Mouse (Mus musculus) ovary, postnatal 36 days (tissue): Measurements from ENCODE around the gene Tulp2.

Experiments used
- DNase-seq: peaks from one replicate; pipeline ENCODE4 v3.0.0; 2022; ENCODE audit warnings: low spot score, mixed read lengths

Tulp2 gene

GRCm38 (mm10) chr7:45481374-45481927 is at the start of gene Tulp2:
Tulp2 (plus strand) TSS chr7:45481877.
- peak; percentile 49 for DNase-seq

- no peak for DNase-seq
Measured at GRCm38 (mm10) chr7:45433835-45434202, 47.9 kb upstream of the Tulp2 start.

- peak; percentile 100 for DNase-seq
Measured at GRCm38 (mm10) chr7:45434203-45435015, 47.3 kb upstream of the Tulp2 start, which contains the start of gene Gys1. Gys1 (plus strand) TSS chr7:45434844.

- DNase-seq: no peak
Measured at GRCm38 (mm10) chr7:45435038-45435437, 46.6 kb upstream of the Tulp2 start.

GRCm38 (mm10) chr7:45436444-45436843 is 45.2 kb upstream of the Tulp2 start:
- DNase-seq: no peak

- no peak for DNase-seq
Measured at GRCm38 (mm10) chr7:45437046-45437445, 44.6 kb upstream of the Tulp2 start.

GRCm38 (mm10) chr7:45437521-45438276 is 44.0 kb upstream of the Tulp2 start, which contains the start of gene Ruvbl2:
Ruvbl2 (minus strand) TSS chr7:45438096.
- DNase-seq: peak; percentile 24

- no peak for DNase-seq
Measured at GRCm38 (mm10) chr7:45443526-45444420, 37.9 kb upstream of the Tulp2 start.

GRCm38 (mm10) chr7:45446589-45446988 is 35.1 kb upstream of the Tulp2 start:
- DNase-seq: no peak

- DNase-seq: no peak
Measured at GRCm38 (mm10) chr7:45447325-45447990, 34.2 kb upstream of the Tulp2 start.

GRCm38 (mm10) chr7:45449974-45450373 is 31.7 kb upstream of the Tulp2 start:
- no peak for DNase-seq

GRCm38 (mm10) chr7:45451344-45451982 is 30.2 kb upstream of the Tulp2 start:
- DNase-seq: peak; percentile 81

GRCm38 (mm10) chr7:45454971-45455370 is 26.7 kb upstream of the Tulp2 start:
- no peak for DNase-seq

- DNase-seq: no peak
Measured at GRCm38 (mm10) chr7:45455932-45456696, 25.6 kb upstream of the Tulp2 start.

- no peak for DNase-seq
Measured at GRCm38 (mm10) chr7:45456721-45457203, 24.9 kb upstream of the Tulp2 start.

- DNase-seq: no peak
Measured at GRCm38 (mm10) chr7:45457204-45458060, 24.2 kb upstream of the Tulp2 start.

- peak; percentile 79 for DNase-seq
Measured at GRCm38 (mm10) chr7:45458748-45459563, 22.7 kb upstream of the Tulp2 start.
